ENCODE assay signal across 9 mouse cellular contexts in the genomic region with DNA sequence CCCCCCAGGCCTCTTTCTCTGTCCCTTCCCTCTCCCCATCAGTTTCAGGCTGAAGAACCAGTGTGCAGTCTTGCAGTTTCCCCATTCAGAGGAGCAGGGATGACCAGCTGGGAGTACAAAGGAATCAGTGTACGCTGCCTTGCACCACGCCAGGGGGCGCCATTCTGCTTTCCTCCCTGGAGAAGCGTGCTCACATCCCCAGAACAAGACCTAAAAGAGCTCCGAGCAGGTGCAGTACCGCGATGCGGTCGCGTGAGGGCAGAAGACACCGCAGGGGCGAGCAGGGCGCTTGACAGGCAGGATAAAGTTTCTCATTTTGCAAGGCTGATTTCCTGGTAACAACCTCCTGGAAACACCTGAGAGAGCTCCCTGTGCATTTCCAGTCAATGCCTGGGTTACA. TPM values are rescaled to one million over a fixed set of nuclear protein-coding genes. Genes with fewer than 3 reads are reported as not detected.
DNase-seq lines count a peak whose midpoint lies in the region; ATAC-seq and TF ChIP-seq lines count a peak whose summit lies in the region.
"Had no signal": no experiment of that assay in that cellular context is flagged by ENCODE, and none has a peak within 500 bp of the region (broad histone marks: within the 10 kb centered on the region; RNA-seq: fewer than 3 reads in every experiment).

No protein-coding gene starts in this region.

- DNase-seq in c-Kit-positive CD71-negative TER-119-negative erythroid progenitor cells, embryonic 14.5 days (ENCODE audit: low read depth): peak; percentile 84
- DNase-seq in forebrain, embryonic 10.5 days (ENCODE audit: extremely low spot score, low spot score): peak; percentile 94
- peak; percentile 94 for DNase-seq in kidney, postnatal 14 days
- peak; percentile 98 for DNase-seq in testis, postnatal 10 days (ENCODE audit: low spot score)

- H3K9me3 ChIP-seq in E14TG2a.4 (ENCODE audit: low read length): no peaks in the 10 kb centered on the region
- H3K9me3 ChIP-seq in forebrain, embryonic 10.5 days: no peaks in the 10 kb centered on the region
- no peaks in the 10 kb centered on the region for H3K9me3 ChIP-seq in heart, embryonic 14.5 days (ENCODE audit: control insufficient read depth, low read length)
- H3K9me3 ChIP-seq in liver, embryonic 12.5 days (replicated peaks): no peaks in the 10 kb centered on the region
- no peaks in the 10 kb centered on the region for H3K9me3 ChIP-seq in neural tube, embryonic 15.5 days (replicated peaks)

- H3K27me3 ChIP-seq in E14TG2a.4 (ENCODE audit: insufficient read depth, low read length): no peaks in the 10 kb centered on the region
- H3K27me3 ChIP-seq in forebrain, embryonic 10.5 days (ENCODE audit: poor library complexity, severe bottlenecking): no peaks in the 10 kb centered on the region
- H3K27me3 ChIP-seq in heart, embryonic 14.5 days (ENCODE audit: control insufficient read depth, insufficient read depth, low read length): no peaks in the 10 kb centered on the region
- H3K27me3 ChIP-seq in liver, embryonic 12.5 days (replicated peaks): no peaks in the 10 kb centered on the region
- H3K27me3 ChIP-seq in neural tube, embryonic 15.5 days (replicated peaks): no peaks in the 10 kb centered on the region

- H3K4me2 ChIP-seq in heart, embryonic 14.5 days (ENCODE audit: low read length): no peak overlapping the region
- no peak overlapping the region for H3K4me2 ChIP-seq in liver, embryonic 12.5 days
- no peak overlapping the region for H3K4me2 ChIP-seq in neural tube, embryonic 15.5 days

- peak overlapping the region; percentile 32; the same call in 1 of the 2 replicates for H3K27ac ChIP-seq in forebrain, embryonic 10.5 days
- no peak overlapping the region for H3K27ac ChIP-seq in heart, embryonic 14.5 days (replicated peaks in 1 of 2; ENCODE audit: control insufficient read depth in 1 of 2, insufficient read depth in 1 of 2, low read depth in 2 of 2, low read length in 2 of 2)
- no peak overlapping the region for H3K27ac ChIP-seq in liver, embryonic 12.5 days
- H3K27ac ChIP-seq in neural tube, embryonic 15.5 days (replicated peaks): no peak overlapping the region

- TF ChIP-seq CTCF in E14TG2a.4 (conservative IDR thresholded peaks at IDR 0.05; ENCODE audit: low read length): peak; percentile 99

- no peak overlapping the region for H3K4me3 ChIP-seq in E14TG2a.4 (replicated peaks; ENCODE audit: low read length)
- H3K4me3 ChIP-seq in forebrain, embryonic 10.5 days: no peak overlapping the region
- no peak overlapping the region for H3K4me3 ChIP-seq in heart, embryonic 14.5 days (ENCODE audit: control insufficient read depth in 1 of 2, insufficient read depth in 1 of 2, low read depth in 1 of 2, low read length in 2 of 2)
- H3K4me3 ChIP-seq in liver, embryonic 12.5 days: no peak overlapping the region
- no peak overlapping the region for H3K4me3 ChIP-seq in neural tube, embryonic 15.5 days (replicated peaks)
- H3K4me3 ChIP-seq: myocyte had no signal

- H3K9ac ChIP-seq in heart, embryonic 14.5 days (ENCODE audit: low read length): no peak overlapping the region
- H3K9ac ChIP-seq in liver, embryonic 12.5 days: no peak overlapping the region
- no peak overlapping the region for H3K9ac ChIP-seq in neural tube, embryonic 15.5 days (replicated peaks)

- WGBS in forebrain, embryonic 10.5 days: under 1% methylated on average over 13 of the region's 13 CpGs
- WGBS in heart, embryonic 14.5 days: under 1% methylated on average over 13 of the region's 13 CpGs
- WGBS in liver, embryonic 12.5 days (ENCODE audit: insufficient replicate concordance): under 1% methylated on average over 13 of the region's 13 CpGs
- 0% methylated on average over 13 of the region's 13 CpGs for WGBS in neural tube, embryonic 15.5 days

- H3K4me1 ChIP-seq in E14TG2a.4 (replicated peaks; ENCODE audit: low read depth, low read length): peaks cover 10% of the 10 kb centered on the region
- H3K4me1 ChIP-seq in forebrain, embryonic 10.5 days: peaks cover 11% of the 10 kb centered on the region
- H3K4me1 ChIP-seq in heart, embryonic 14.5 days (ENCODE audit: control insufficient read depth in 2 of 2, insufficient read depth in 2 of 2, low read length in 2 of 2): 0 out of 4 replicates have a peak, but pooled peaks cover 0 to 3% of the 10 kb centered on the region in 2 experiments
- peaks cover 21% of the 10 kb centered on the region for H3K4me1 ChIP-seq in liver, embryonic 12.5 days
- H3K4me1 ChIP-seq in neural tube, embryonic 15.5 days: 0 out of 2 replicates have a peak, but pooled peaks cover 4% of the 10 kb centered on the region

- ATAC-seq in heart, embryonic 14.5 days (ENCODE audit: insufficient number of reproducible peaks, insufficient read depth, low FRiP score, low read depth): peak; percentile 36
- peak; percentile 81 for ATAC-seq in liver, embryonic 12.5 days
- ATAC-seq in neural tube, embryonic 15.5 days (ENCODE audit: low FRiP score): peak; percentile 65; the same call in 1 of the 2 replicates

- H3K36me3 ChIP-seq in E14TG2a.4 (ENCODE audit: insufficient read depth, low read length): no peaks in the 10 kb centered on the region
- no peaks in the 10 kb centered on the region for H3K36me3 ChIP-seq in forebrain, embryonic 10.5 days (replicated peaks)
- H3K36me3 ChIP-seq in heart, embryonic 14.5 days (ENCODE audit: control insufficient read depth, insufficient read depth, low read length): no peaks in the 10 kb centered on the region
- H3K36me3 ChIP-seq in liver, embryonic 12.5 days: no peaks in the 10 kb centered on the region
- H3K36me3 ChIP-seq in neural tube, embryonic 15.5 days: no peaks in the 10 kb centered on the region

RNA-seq across cellular contexts. Expression of a gene that starts 0.6 kb away (rescaled TPM):
- not detected in 2 replicates for polyA plus RNA-seq in forebrain, embryonic 10.5 days (2016; fragmentation: Nextera tagmentation; extraction: Ambion mirVana)
- not detected in 2 replicates for polyA plus RNA-seq in heart, embryonic 14.5 days (2014; fragmentation: Nextera tagmentation; extraction: Ambion mirVana)
- not detected in 2 replicates for polyA plus RNA-seq in liver, embryonic 12.5 days (2016; fragmentation: Nextera tagmentation; extraction: Ambion mirVana)
- polyA plus RNA-seq in neural tube, embryonic 15.5 days (2015; fragmentation: Nextera tagmentation; extraction: Ambion mirVana): not detected in 2 replicates
- polyA plus RNA-seq: myocyte had no signal

RNA-seq across cellular contexts. Expression of a gene that starts 8.2 kb away (rescaled TPM):
- polyA plus RNA-seq in forebrain, embryonic 10.5 days (2016; fragmentation: Nextera tagmentation; extraction: Ambion mirVana): 2.0 and 4.9 TPM in 2 replicates
- 0.31 and 0.63 TPM in 2 replicates for polyA plus RNA-seq in heart, embryonic 14.5 days (2014; fragmentation: Nextera tagmentation; extraction: Ambion mirVana)
- polyA plus RNA-seq in liver, embryonic 12.5 days (2016; fragmentation: Nextera tagmentation; extraction: Ambion mirVana): 208 TPM in 2 replicates
- not detected in 2 replicates for polyA plus RNA-seq in neural tube, embryonic 15.5 days (2015; fragmentation: Nextera tagmentation; extraction: Ambion mirVana)
- polyA plus RNA-seq: myocyte had no signal

RNA-seq across cellular contexts. Expression of a gene that starts 25.0 kb away (rescaled TPM):
- 10.3 and 11.8 TPM in 2 replicates for polyA plus RNA-seq in forebrain, embryonic 10.5 days (2016; fragmentation: Nextera tagmentation; extraction: Ambion mirVana)
- 11.1 and 12.0 TPM in 2 replicates for polyA plus RNA-seq in heart, embryonic 14.5 days (2014; fragmentation: Nextera tagmentation; extraction: Ambion mirVana)
- polyA plus RNA-seq in liver, embryonic 12.5 days (2016; fragmentation: Nextera tagmentation; extraction: Ambion mirVana): 8.5 and 9.8 TPM in 2 replicates
- 4.2 and 9.2 TPM in 2 replicates for polyA plus RNA-seq in neural tube, embryonic 15.5 days (2015; fragmentation: Nextera tagmentation; extraction: Ambion mirVana)

RNA-seq across cellular contexts. Expression of a gene that starts 39.6 kb away (rescaled TPM):
- 6.2 and 6.3 TPM in 2 replicates for polyA plus RNA-seq in forebrain, embryonic 10.5 days (2016; fragmentation: Nextera tagmentation; extraction: Ambion mirVana)
- 0.85 TPM in 1 of 2 replicates, not detected in the other for polyA plus RNA-seq in heart, embryonic 14.5 days (2014; fragmentation: Nextera tagmentation; extraction: Ambion mirVana)
- polyA plus RNA-seq in liver, embryonic 12.5 days (2016; fragmentation: Nextera tagmentation; extraction: Ambion mirVana): 0.28 and 0.49 TPM in 2 replicates
- polyA plus RNA-seq in neural tube, embryonic 15.5 days (2015; fragmentation: Nextera tagmentation; extraction: Ambion mirVana): 0.13 and 10.1 TPM in 2 replicates
- polyA plus RNA-seq: myocyte had no signal

Comparison
In these comparisons a context has a peak if more than half of its experiments do, and no peak if none do; other contexts are left out.
1. RNA of a gene that starts 8.2 kb away (polyA plus RNA-seq): 208 TPM in liver, embryonic 12.5 days; 2.0 to 4.9 TPM in forebrain, embryonic 10.5 days, 0.31 to 0.63 TPM in heart, embryonic 14.5 days and not detected in neural tube, embryonic 15.5 days; every median in the first group is over 10 times any median in the second.
2. Peak in every context shown above with its lines, with median percentiles within 50 percentile points of each other: DNase-seq and ATAC-seq.